Mouse (Mus musculus) CD8-positive naive resting alpha-beta T cell, adult 2 months (primary cell): ENCODE measurements around the gene Tmprss7.

Experiments used
- DNase-seq, 2 experiments: peaks; one replicate each; pipeline ENCODE4 v3.0.0; 2022; ENCODE audit warnings: low read depth in 2 of 2, low spot score in 2 of 2

Gene Tmprss7

DNA sequence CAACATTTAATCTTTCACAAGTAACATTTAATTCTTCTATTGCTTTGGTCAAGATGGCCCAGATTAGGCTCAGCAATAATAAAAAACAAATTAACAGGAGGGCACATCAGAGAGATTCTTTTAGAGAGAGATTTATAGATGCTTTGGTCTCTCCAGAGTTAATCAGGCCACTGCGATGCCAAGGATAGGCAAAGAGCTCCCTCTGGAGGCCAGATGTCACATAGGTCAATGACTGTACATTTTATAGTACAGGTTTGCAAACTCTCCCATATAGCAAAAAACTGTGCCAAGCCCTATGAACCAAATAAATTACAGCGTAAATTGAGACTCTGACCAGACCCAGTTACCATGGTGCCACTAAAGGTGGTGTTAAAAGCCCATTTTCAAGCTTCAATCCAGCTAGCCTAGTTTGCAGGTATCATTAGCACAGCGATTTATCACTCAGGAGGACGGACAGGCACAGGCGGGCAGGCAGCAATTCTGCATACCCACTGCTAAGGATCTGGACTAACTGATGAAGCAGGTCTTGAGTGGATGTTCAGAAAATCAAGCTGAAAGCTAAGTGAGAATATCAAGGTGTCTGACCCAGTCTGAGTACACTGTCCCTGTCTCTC lies 63.0 kb downstream of the Tmprss7 start:
- peak; percentile 28 to 48 for DNase-seq

DNA sequence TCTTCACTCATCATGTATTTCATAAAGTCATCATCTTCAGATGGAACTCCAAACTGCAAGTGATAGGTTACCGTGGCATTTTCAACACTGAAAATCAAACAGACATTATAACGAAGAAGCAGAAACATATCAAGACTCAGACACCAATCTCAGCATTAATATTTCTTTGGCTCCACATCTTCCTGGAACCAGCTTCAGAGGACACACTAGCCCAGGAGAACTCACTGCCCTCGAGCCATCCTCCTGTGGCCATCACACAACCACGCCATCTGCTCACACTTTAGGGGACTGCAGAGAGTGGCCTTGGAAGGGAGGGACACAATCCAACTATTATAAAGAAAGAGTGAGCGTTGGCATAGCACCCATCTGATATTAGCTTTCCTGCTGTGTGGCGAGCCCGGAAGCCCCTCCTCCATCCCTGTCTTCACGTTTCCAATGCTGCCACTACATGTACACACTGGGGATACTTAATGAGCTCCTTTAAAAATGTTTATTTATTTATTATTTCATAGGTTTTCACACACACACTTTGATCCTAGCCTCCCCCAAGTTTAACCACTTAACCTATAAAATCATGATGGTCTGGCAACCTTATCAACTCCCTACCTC lies 63.9 kb downstream of the Tmprss7 start:
- no peak for DNase-seq

DNA sequence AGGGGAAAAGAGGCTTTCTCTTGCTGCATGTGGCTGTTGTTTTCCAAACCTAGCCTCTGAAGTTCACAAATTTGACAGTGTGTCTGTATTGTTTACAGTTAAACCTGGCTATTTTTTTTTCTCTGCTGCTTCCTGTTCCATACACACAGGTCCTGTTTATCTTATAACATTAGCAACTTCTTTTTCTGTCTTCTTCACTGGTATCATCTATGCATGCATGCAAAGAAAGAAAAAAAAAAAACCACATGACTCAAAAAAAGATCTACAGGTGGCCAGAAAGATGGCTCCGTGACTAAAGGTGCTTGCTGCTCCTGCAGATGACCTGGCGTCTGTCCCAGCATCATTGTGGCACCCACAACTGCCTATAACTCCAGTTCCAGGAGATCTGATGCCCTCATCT lies 68.1 kb downstream of the Tmprss7 start:
- no peak for DNase-seq

DNA sequence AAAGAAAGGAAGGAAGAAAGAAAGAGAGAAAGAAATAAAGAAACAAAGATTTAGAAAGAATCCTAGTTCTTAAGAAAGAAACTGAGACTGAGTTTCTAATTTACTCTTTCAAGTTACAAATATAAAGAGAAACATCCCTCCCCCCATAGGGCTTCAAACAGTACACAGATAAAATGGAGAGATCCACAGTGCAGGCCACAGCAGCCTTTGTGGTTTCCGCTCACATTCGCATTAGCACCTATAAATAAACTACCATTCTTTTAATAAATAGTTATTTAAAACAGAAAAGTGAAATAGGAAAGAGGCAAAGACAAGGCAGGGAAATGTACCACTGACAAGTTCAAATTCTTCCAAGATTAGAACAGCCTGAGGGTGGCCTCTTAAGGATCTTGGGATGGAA lies 68.7 kb downstream of the Tmprss7 start:
- DNase-seq, result no peak

DNA sequence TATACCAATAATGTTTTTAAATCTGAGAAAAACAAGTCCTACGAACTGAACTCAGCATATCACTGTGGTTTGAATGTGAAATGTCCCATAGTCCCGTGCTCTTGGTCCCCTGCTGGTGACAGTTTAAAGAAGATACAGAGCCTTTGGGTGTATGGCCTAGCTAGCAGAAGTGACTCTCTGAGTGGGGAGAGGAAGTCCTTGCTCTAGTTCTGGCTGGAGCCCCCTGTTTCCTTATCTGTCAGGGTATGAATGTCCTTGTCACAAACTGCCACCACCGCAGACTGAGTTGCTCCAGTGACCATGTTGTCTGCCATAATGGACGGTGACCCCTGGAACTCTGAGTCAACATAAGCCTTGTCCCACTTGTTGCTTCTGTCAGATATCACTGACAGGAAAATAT lies 70.2 kb downstream of the Tmprss7 start:
- no peak for DNase-seq

DNA sequence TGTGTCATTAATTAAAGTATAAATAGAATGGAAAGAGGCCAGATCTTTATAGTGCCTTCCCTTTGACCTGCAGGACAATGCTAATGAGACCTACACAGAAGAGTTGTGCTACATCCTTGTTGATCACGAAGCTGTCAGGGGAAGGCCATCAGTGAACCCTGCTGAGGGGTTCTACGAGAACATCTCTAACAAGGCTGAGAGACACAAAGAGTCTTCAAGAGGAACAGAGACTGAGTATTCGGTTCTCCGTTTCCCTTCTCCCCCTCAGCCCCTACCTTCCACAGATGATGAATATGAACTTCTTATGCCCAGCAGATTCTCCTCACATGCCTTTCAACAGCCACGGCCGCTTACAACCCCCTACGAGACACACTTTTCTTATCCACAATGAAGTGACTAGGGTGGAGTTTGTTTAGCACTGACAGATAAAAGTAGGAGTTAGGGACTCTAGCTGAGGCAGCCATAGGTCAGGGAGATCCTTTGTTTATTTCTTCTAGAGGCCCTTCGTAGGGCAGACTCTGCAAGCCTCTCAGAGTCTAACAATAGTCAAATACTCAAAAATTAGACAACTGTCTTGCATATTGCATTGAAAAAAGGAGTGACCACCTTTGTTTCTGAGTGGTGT lies 73.6 kb downstream of the Tmprss7 start:
- no peak for DNase-seq

DNA sequence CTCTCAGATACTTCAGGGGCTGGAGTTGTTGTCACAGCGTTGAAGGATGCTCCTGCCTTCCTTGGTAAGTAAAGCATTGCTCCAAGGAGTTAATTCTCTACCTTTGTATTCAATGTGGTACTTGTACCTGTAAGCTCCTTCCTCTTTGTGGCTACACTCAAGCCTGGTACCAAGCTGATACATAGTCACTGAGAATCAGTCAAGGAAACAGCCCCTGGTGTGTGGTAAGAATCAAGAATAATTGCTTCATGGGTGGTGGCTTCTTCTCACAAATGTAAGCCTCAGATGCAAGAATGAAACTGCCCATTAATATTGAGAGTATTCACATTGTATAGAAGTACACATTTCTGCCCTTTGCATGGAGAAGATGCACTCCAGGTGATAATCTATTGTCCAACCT lies 77.5 kb downstream of the Tmprss7 start:
- DNase-seq, result no peak

DNA sequence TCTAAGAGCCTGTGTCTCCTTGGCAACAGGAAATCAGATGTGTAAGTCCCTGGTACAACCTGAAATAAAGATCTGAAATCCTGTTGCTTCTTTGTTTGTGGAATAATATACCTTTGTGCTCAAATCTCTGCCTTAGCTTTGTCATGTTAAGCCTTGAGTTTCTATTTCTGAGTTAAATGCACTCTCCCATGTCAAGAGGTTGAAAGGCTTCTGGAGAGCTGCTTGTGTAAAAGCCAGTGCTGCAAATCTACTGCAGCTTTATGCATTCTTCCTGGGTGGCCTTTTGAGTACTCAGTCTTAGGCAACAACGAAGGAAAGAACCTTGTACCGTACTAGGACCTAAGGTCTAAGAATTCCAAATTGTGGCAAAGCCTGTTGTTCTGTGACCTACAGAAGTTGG lies 80.2 kb downstream of the Tmprss7 start:
- DNase-seq, result no peak

DNA sequence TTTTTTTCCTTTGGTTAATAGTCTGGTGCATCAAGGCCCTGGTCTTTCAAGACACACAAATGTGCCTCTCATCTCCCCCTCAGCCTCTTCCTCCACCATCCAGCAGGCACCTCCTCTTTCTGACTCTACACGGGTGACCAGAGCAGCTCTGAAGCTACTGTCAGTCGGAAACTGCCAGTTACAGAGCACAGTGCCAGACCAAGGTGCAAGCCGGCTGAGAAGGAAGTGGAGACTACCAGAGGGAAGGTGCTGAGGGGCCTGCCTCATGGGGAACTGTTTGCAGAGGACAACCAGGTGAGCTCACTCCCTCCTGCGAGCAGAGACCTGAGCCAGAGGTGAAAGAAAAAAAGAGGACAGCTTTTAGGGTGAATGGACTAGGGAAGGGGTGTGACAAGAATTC lies 83.2 kb downstream of the Tmprss7 start, which contains the start of gene Gcsam:
TSS of gene Gcsam (plus strand) at position 114 of the 400 bp plus-strand sequence.
- no peak for DNase-seq

DNA sequence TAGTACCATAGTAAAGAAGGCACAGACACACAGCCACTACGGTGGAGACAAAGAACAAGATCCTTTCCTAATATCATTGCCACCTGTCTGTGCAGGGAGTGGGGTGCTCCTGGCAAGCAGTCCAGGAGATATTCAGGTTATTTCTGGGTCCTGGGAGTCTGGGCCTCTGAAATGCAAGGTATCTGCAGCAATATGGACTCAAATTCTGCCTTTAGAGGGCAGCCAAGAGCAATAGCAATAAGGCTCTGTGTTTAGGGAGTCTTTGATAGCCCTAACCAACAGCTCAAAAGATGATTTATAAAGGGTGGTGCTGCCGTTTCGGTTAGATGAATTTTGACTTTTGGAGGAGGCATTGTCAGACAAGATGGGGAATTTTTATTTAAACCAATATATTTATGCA lies 84.2 kb downstream of the Tmprss7 start:
- DNase-seq, result no peak

DNA sequence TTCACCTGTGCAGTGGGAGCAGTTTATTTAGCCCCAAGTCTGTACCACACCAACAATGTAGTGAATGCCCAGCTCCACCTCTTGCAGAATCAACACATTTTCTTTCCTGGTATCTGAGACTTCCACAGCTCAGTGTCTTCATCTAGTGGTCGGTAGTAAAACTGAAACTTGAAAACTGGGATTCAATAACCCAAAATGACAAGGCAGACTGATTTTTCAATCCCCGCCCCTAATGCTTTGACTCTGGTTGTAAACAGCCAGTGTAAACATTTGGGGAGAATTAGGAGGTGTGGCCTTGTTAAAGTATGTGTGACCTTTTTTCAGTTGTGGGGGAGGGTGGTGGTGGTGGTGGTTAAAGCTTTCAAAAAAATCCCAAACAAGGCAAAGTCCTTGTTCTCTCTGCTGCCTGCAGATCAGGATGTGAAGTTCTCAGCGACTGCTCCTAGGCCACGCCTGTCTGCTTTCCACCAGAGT lies 84.9 kb downstream of the Tmprss7 start:
- no peak for DNase-seq
